Mouse (Mus musculus) midbrain, embryonic 16.5 days (tissue): Measurements from ENCODE around the gene Muc5b. TPM values are rescaled to one million over a fixed set of nuclear protein-coding genes. Genes with fewer than 3 reads are reported as not detected.

Source experiments
- ATAC-seq: fragments of 200-750 bp; cut with Nextera tagmentation; 2 replicates; pipeline ENCODE4 v1.8.0; 2017; ENCODE audit warnings: moderate TSS enrichment
- H3K27ac ChIP-seq: fragments of 300-500 bp; sonication (generic); 2 replicates; pipeline ENCODE4 v1.5.1; 2014; ENCODE audit warnings: mild to moderate bottlenecking, low read length, mixed read lengths
- H3K27me3 ChIP-seq: fragments of 300-500 bp; sonication (generic); 2 replicates; pipeline ENCODE4 v1.6.1; 2014; ENCODE audit warnings: low read depth, low read length, mixed read lengths; ENCODE audit not compliant: control insufficient read depth, insufficient read depth
- H3K36me3 ChIP-seq: fragments of 300-500 bp; sonication (generic); 2 replicates; pipeline ENCODE4 v1.6.1; 2014; ENCODE audit warnings: mild to moderate bottlenecking, low read length, moderate library complexity, mixed read lengths; ENCODE audit not compliant: control insufficient read depth, insufficient read depth
- H3K4me1 ChIP-seq: fragments of 300-500 bp; sonication (generic); 2 replicates; pipeline ENCODE4 v1.6.1; 2014; ENCODE audit warnings: mild to moderate bottlenecking, low read length, mixed read lengths; ENCODE audit not compliant: control insufficient read depth, insufficient read depth
- H3K4me2 ChIP-seq: fragments of 300-500 bp; sonication (generic); 2 replicates; pipeline ENCODE4 v1.6.1; 2014; ENCODE audit warnings: mild to moderate bottlenecking, low read length, mixed read lengths
- H3K4me3 ChIP-seq: fragments of 300-500 bp; sonication (generic); 2 replicates; pipeline ENCODE4 v1.5.1; 2014; ENCODE audit warnings: low read depth, mild to moderate bottlenecking, low read length, moderate library complexity, mixed read lengths
- H3K9ac ChIP-seq: fragments of 300-500 bp; sonication (generic); 2 replicates; pipeline ENCODE4 v1.6.1; 2014; ENCODE audit warnings: low read depth, low read length, mixed read lengths
- H3K9me3 ChIP-seq: fragments of 300-500 bp; sonication (generic); replicated peaks from 2 replicates; pipeline ENCODE4 v1.6.1; 2014; ENCODE audit warnings: mild to moderate bottlenecking, low read length, mixed read lengths; ENCODE audit not compliant: control insufficient read depth, poor library complexity, severe bottlenecking
- WGBS: fragments of 180-500 bp; shearing (Covaris S2); extraction: QIAGEN DNeasy Blood & Tissue Kit; methylation state at CpG from one replicate; pipeline ENCODE4 v1.1.7; 2014; 5-methylcytosine and 5-hydroxymethylcytosine counted together
- polyA plus RNA-seq: library from polyadenylated mRNA; unstranded; fragments of >200 nt; fragmentation: Nextera tagmentation; extraction: Ambion mirVana; gene quantifications from 2 replicates; pipeline ENCODE4 v1.2.1, GENCODE M21; 2015

Gene Muc5b
- polyA plus RNA-seq, 1 experiment from 2014 or later = 0.03 TPM

- no peak within 1 kb of the TSS for H3K9ac ChIP-seq
- H3K4me1 ChIP-seq = no peaks in the 10 kb centered on the region
- WGBS = 90% methylated on average over 2 of the region's 2 CpGs
- no peaks in the 10 kb centered on the region for H3K36me3 ChIP-seq
- H3K27me3 ChIP-seq = no peaks in the 10 kb centered on the region; the same call in 1 of the 2 replicates
- no peaks in the 10 kb centered on the region for H3K9me3 ChIP-seq
- no peak for ATAC-seq
- no peak within 1 kb of the TSS for H3K27ac ChIP-seq
- no peak within 1 kb of the TSS for H3K4me2 ChIP-seq
- H3K4me3 ChIP-seq = no peak within 1 kb of the TSS
These were observed 79.5 kb downstream of the Muc5b start, which contains the start of gene Tollip for GRCm38 (mm10) chr7:141918407-141918806. Gene Tollip (minus strand): TSS chr7:141918507.

Other genes with a start within 250 kb of the Muc5b start
- 0.23 and 0.26 TPM in 2 replicates for gene Muc6, start 183.8 kb upstream of the Muc5b start, polyA plus RNA-seq
- gene Muc2, start 148.7 kb upstream of the Muc5b start, polyA plus RNA-seq = 0.16 and 0.67 TPM in 2 replicates
- not detected in 2 replicates for gene Muc5ac, start 50.1 kb upstream of the Muc5b start, polyA plus RNA-seq
- 80.9 and 86.6 TPM in 2 replicates for gene Tollip, start 79.4 kb downstream of the Muc5b start, polyA plus RNA-seq
- 21.8 and 23.9 TPM in 2 replicates for gene Brsk2, start 110.7 kb downstream of the Muc5b start, polyA plus RNA-seq
- gene Mob2, start 222.0 kb downstream of the Muc5b start, polyA plus RNA-seq = 47.5 and 50.3 TPM in 2 replicates